Mouse (Mus musculus): ENCODE results near the gene Pten.

The Pten gene

DNA sequence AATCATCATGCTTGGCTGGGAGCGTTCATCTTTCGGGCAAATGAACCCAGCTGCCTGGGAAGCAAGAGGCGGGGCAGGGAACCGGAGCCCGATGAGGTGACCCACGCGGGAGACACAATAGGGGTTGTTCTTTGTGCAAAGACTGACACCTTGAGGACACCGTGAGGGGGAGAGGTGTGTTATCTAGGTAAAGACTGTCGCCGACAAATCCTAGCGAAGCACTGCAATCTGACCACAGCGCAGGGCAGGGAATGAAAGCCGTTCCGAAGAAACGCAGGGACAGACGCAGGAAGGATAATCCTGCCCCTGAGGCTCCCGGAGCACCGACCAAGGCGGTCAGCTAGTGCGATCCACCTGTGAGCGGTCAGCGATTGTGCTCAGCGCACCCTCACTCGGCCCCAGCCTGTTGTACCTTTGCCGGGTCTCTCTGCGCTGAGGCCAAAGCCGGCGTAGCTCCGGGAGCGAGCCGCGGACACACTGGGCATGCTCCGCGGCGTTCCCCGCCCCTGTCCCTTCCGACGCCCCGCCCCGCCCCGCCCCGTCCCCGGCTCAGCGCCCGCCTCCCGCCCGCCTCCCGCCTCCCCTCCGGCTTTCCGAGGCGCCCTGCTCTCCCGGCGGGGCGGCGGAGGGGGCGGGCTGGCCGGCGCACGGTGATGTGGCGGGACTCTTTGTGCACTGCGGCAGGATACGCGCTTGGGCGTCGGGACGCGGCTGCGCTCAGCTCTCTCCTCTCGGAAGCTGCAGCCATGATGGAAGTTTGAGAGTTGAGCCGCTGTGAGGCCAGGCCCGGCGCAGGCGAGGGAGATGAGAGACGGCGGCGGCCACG lies at the start of gene Pten:
Gene Pten, plus strand, starts transcription at position 598 of the 826 bp plus-strand sequence.
- peak; percentile 97 for DNase-seq (ENCODE audit: low spot score)

DNA sequence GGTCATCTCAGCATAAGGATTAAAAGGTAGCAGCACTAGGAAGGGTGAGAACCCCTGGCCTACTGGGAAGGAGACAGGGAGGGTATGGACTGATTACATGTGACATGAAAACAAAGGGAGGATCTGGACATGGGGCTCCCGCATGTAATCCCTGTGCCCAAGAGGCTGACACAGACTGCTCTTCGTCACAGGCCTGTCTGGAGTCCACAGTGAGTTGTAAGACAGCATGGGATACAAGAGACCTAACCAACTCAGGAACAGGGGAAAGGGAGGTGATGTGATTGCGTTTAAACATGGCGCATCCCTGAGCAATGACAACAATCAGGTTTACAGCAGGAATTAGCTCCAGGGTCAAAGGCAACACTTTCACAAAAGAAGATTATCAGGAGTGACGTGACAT lies 48.3 kb upstream of the Pten start:
- no peak for DNase-seq (ENCODE audit: low spot score)

DNA sequence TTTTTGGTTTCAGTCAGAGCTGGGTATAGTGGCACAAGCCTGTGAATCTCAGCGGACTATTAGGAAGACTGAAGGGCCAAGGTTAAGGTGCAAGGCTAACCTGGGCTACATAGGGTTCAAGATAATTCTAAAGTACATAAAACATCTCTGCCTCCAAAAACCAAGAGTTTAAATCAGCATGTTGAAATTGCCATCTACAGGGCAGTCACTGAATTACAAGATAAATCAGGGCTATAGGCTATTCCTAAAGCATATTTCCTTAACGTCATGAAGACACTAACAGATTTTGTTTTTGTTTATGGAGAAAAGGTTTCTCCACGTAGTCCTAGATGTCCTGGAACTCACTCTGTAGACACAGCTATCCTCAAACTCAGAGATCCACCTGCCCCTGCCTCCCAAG lies 47.0 kb upstream of the Pten start:
- DNase-seq (ENCODE audit: low spot score), result no peak

GRCm38 (mm10) chr19:32711761-32712541 lies 45.3 kb upstream of the Pten start:
- peak; percentile 96 for DNase-seq (ENCODE audit: low spot score)

DNA sequence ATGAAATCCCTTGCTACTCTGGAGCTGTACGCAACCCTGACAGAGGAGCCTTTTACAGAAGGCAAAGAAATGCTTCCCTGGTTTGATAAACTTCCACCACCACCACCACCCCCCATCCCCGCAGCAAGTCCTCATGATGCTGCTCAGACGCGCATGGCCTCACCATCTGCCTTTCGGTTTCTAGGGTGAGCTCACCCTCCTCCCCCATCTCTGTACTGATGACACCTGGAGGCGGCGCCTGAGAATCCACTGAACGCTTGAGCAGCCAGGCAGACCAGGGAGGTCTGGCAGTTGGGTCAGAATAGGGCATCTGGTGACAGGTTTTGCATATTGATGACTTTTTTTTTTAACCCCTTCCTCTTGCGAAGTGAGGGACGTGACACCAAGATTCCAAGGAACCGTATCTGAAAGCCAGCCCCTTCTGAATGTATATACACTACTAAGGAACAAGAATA lies 44.7 kb upstream of the Pten start:
- peak; percentile 79 for DNase-seq (ENCODE audit: low spot score)

- no peak for DNase-seq (ENCODE audit: low spot score)
Measured at GRCm38 (mm10) chr19:32713471-32713870, 43.8 kb upstream of the Pten start.

DNA sequence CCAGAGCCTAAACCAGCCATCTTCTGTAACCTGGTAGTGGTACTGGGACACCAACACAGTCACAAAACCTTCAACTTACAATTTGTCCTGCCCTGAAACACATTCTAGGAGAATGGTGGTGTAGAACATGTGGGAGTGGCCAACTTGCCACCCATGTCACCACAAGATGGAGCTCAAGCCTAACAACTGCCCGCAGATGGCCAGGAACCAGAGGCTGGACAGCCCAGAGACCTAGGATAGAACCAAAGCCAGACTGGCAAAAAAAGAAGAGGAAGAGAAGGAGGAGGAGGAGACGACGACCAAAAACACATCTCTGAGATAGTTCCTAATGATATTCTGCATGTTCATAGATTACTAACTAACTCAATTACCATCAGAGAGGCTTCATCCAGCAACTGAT lies 42.1 kb upstream of the Pten start:
- peak; percentile 80 for DNase-seq (ENCODE audit: low spot score)

DNA sequence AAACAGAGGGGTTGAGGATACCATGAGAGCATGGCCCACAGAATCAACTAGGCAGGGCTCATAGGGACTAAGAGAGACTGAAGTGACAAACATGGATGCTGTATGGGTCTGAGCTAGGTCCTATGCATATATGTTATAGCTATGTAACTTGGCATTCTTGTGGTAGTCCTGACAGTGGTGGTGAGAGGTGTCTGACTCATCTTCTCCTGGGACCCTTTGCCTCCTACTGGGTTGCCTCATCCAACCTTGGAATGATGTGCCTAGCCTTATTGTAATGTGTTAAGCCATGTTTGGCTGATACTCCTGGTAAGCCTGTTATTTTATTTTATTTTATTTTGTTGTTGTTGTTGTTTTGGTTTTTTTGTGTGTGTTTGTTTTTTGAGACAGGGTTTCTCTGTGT lies 41.6 kb upstream of the Pten start:
- DNase-seq (ENCODE audit: low spot score), result no peak

DNA sequence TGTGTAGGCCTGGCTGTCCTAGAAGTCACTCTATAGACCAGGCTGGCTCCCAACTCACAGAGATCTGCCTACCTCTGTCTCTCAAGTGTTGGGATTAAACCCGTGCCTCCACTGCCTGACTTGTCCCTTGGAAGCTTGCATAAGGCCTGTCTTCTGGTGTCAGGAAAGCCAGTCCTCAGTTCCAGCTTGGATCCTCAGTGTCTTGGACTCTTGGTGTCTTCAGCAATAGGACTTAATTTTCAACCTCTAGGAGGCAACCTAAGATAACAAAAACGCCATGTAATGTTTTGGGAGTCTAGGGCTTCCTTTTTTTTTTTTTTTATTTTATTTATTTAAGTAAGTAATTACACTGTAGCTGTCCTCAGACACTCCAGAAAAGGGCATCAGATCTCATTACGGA lies 39.7 kb upstream of the Pten start:
- no peak for DNase-seq (ENCODE audit: low spot score)

- DNase-seq (ENCODE audit: low spot score), result no peak
Measured at GRCm38 (mm10) chr19:32720319-32720718, 37.0 kb upstream of the Pten start.

DNA sequence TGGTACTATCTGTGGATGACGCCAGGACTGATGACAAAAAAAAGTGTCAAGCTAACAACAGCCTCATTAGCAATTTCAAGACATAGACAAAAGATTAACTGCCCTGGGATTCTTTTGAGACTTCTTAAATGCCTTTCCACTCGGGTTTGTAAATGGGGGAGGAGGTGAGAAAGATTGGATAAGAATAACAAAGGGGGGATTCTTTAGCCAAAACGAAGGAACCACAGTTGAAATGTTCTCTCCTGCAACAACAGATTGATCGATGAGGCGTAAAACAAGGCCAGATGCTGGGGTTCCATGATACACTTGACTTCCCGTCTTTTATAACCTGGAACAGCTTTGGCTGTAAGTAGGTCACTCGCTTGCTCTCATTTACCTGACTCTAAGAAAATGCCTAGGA lies 33.5 kb upstream of the Pten start:
- no peak for DNase-seq (ENCODE audit: low spot score)

DNA sequence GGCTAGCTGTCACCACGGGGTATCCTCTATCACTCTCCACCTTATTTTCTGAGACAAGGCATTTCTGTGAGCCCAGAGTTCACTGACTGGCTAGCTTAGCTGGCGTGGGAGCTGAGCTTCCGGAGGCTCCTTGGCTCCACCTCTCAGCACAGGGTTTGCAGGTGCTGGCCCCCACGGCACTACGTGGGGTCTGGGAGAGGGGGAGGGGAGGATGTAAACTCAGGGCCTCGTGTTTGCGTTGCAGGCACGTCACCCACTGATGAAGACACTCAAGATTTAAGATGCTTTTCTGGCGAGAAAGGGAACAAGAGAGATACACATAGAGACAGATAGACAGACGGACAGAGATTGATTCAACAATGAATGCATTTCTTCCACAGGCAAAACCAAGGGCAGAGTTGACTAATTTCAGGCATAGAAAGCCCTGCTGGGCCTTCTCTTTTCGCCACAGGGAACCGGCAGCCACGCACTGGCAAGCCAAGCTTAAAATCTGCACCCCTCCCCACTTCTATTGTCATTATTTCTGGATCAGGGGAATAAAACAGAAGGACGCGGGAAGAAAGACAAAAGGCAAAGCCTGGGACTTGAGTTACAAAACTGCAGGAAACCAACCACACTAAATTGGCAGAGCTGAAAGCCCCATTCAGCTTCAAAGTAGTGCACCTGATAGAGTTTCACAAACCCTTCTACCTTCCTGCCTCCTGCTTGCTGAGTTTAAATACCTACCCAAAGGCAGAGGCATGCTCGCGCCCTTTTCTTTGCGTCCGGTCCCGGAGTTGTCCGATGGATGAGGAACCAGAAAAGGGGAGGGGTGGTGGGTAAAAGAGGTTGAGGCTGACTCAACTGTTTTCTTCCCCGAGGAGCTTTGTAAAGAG lies 30.6 kb upstream of the Pten start:
- DNase-seq (ENCODE audit: low spot score), result no peak

DNA sequence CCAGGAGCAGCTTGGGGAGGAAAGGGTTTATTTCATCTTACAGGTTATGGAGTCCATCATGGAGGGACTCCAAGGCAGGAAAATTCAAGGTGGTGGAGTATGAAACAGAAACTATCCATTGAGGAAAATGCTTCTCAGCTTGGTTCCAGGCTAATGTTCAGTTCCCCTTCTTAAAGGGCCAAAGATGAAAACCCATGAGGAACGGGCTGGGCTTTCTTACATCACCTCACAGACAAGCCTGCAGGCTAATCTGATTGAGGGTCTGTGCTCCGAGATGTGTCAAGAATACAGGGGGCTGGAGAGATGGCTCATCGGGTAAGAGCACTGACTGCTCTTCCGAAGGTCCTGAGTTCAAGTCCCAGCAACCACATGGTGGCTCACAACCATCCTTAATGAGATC lies 27.5 kb upstream of the Pten start:
- no peak for DNase-seq (ENCODE audit: low spot score)

DNA sequence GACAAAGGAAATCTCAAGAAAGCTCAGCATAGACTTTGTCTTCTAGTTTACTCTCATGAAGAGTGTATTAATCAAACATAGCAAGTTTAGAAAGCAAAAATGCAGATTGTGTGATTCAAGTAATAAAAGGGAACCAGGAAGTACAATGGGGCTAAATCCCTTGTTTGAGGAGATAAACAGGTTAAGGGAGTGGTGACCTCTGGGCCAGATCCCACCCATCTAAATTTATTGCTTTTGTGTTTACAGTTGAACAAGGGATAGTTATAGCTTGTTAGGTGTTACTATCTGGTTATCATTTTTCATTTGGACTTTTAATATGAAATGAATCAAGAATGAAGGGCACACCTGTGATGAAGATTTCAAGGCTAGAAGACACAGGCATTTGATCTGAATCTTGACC lies 24.4 kb upstream of the Pten start:
- DNase-seq (ENCODE audit: low spot score), result no peak

GRCm38 (mm10) chr19:32737844-32738243 lies 19.5 kb upstream of the Pten start:
- DNase-seq (ENCODE audit: low spot score), result no peak

DNA sequence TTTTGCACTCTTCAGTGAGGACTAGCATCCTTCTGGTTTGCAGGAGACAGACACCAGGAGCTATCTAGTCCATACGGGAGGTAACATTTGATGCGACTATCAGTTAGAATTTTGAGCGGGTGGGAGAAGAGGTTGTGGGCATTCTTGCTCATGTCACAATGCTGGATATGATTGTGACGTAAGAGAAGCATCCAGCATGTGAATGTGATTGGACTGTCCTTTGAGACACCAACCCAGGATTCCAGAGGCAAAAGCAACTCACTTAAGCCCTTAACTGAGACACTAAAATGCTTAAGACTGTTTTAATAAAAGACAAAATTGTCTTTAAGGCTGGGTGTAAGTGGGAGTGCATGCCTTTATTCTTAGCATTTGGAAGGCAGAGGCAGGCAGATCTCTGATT lies 17.6 kb upstream of the Pten start, which contains the start of gene Atad1:
Gene Atad1, minus strand, starts transcription at position 101 of the 400 bp plus-strand sequence.
- DNase-seq (ENCODE audit: low spot score), result no peak

- no peak for DNase-seq (ENCODE audit: low spot score)
Measured at GRCm38 (mm10) chr19:32740641-32741345, 16.5 kb upstream of the Pten start.

- DNase-seq (ENCODE audit: low spot score), result peak; percentile 64
Measured at GRCm38 (mm10) chr19:32749425-32749824, 7.9 kb upstream of the Pten start.

DNA sequence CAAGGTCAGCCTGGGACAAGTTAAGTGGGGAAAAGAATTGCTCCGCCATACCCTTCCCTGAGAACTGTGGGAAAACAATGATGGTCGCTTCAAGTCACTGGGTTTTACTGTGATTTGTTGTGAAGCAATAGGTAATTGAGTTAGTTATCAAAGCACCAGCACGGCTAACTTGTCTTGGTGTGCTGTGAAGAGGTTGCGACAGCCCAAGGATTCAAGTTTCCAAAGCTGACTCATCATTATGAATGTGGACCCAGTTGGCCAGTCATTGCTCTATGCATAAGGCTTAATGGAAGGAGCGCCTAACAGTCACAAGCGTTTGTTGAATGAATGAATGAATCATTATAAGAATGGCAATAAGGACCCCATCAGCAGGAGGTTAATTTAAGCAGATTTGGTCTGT lies 4.9 kb upstream of the Pten start:
- DNase-seq (ENCODE audit: low spot score), result no peak

- no peak for DNase-seq (ENCODE audit: low spot score)
Measured at GRCm38 (mm10) chr19:32753386-32753785, 3.9 kb upstream of the Pten start.

- DNase-seq (ENCODE audit: low spot score), result no peak
Measured at GRCm38 (mm10) chr19:32754188-32755000, 2.9 kb upstream of the Pten start.

Data from testis, postnatal 10 days (tissue).